Mouse (Mus musculus): ENCODE measurements at regions not wholly inside any gene's neighbourhood (a gene's known extent, or its start where the extent isn't known, plus 50 kb on each side); places are given as distances from the start of the nearest gene placed in this dataset.

GRCm38 (mm10) chr19:59630095-59630494 lies 171.9 kb downstream of the Emx2 start:
- Histone ChIP-seq H3K27ac (ENCODE audit: low read depth) (no peak overlapping the region), H3K36me3 (replicated peaks; ENCODE audit: control insufficient read depth, insufficient read depth, low read length) (no peaks in the 10 kb centered on the region), H3K27me3 (ENCODE audit: control insufficient read depth, insufficient read depth, low read length) (no peaks in the 10 kb centered on the region), H3K9ac (replicated peaks; ENCODE audit: low read depth, low read length) (no peak overlapping the region), H3K4me1 (ENCODE audit: control insufficient read depth, insufficient read depth) (no peaks in the 10 kb centered on the region), H3K4me3 (ENCODE audit: low read depth, low read length) (no peak overlapping the region), H3K9me3 (replicated peaks; ENCODE audit: control insufficient read depth, low read length) (no peaks in the 10 kb centered on the region), H3K4me2 (ENCODE audit: low read depth, low read length) (no peak overlapping the region)
- no peak for TF ChIP-seq CTCF (IDR thresholded peaks at IDR 0.05; ENCODE audit: low read depth)
- no peak for TF ChIP-seq EP300 (IDR thresholded peaks at IDR 0.05; ENCODE audit: low read depth)
- 77% methylated on average over 8 of the region's 8 CpGs for WGBS
- ATAC-seq (ENCODE audit: insufficient read depth, low read depth): no peak
- no peak for DNase-seq (ENCODE audit: low spot score)

- 78% methylated on average over 4 of the region's 4 CpGs for WGBS
- H3K36me3 ChIP-seq (replicated peaks; ENCODE audit: control insufficient read depth, insufficient read depth, low read length): no peaks in the 10 kb centered on the region
- no peak overlapping the region for H3K27ac ChIP-seq (ENCODE audit: low read depth)
- H3K9me3 ChIP-seq (replicated peaks; ENCODE audit: control insufficient read depth, low read length): no peaks in the 10 kb centered on the region
- DNase-seq (ENCODE audit: low spot score) (no peak), ATAC-seq (ENCODE audit: insufficient read depth, low read depth) (no peak)
- no peak overlapping the region for H3K4me2 ChIP-seq (ENCODE audit: low read depth, low read length)
- H3K9ac ChIP-seq (replicated peaks; ENCODE audit: low read depth, low read length): no peak overlapping the region
- no peaks in the 10 kb centered on the region for H3K4me1 ChIP-seq (ENCODE audit: control insufficient read depth, insufficient read depth)
- no peaks in the 10 kb centered on the region for H3K27me3 ChIP-seq (ENCODE audit: control insufficient read depth, insufficient read depth, low read length)
- no peak overlapping the region for H3K4me3 ChIP-seq (ENCODE audit: low read depth, low read length)
- TF ChIP-seq EP300 (IDR thresholded peaks at IDR 0.05; ENCODE audit: low read depth) (no peak), CTCF (IDR thresholded peaks at IDR 0.05; ENCODE audit: low read depth) (no peak)
Measured at GRCm38 (mm10) chr19:59630706-59631105, 172.5 kb downstream of the Emx2 start.

- Histone ChIP-seq H3K27ac (ENCODE audit: low read depth) (no peak overlapping the region), H3K36me3 (replicated peaks; ENCODE audit: control insufficient read depth, insufficient read depth, low read length) (no peaks in the 10 kb centered on the region), H3K4me2 (ENCODE audit: low read depth, low read length) (no peak overlapping the region), H3K4me3 (ENCODE audit: low read depth, low read length) (no peak overlapping the region), H3K9me3 (replicated peaks; ENCODE audit: control insufficient read depth, low read length) (no peaks in the 10 kb centered on the region), H3K27me3 (ENCODE audit: control insufficient read depth, insufficient read depth, low read length) (no peaks in the 10 kb centered on the region), H3K9ac (replicated peaks; ENCODE audit: low read depth, low read length) (no peak overlapping the region), H3K4me1 (ENCODE audit: control insufficient read depth, insufficient read depth) (no peaks in the 10 kb centered on the region)
- ATAC-seq (ENCODE audit: insufficient read depth, low read depth): no peak
- 85% methylated on average over 1 of the region's 1 CpGs for WGBS
- TF ChIP-seq CTCF (IDR thresholded peaks at IDR 0.05; ENCODE audit: low read depth): no peak
- TF ChIP-seq EP300 (IDR thresholded peaks at IDR 0.05; ENCODE audit: low read depth): no peak
- DNase-seq (ENCODE audit: low spot score): no peak
Measured at GRCm38 (mm10) chr19:59631541-59631940, 173.4 kb downstream of the Emx2 start.

- H3K27me3 ChIP-seq (ENCODE audit: control insufficient read depth, insufficient read depth, low read length): no peaks in the 10 kb centered on the region
- H3K27ac ChIP-seq (ENCODE audit: low read depth): no peak overlapping the region
- no peak for DNase-seq (ENCODE audit: low spot score)
- H3K9ac ChIP-seq (replicated peaks; ENCODE audit: low read depth, low read length): no peak overlapping the region
- WGBS: 53% methylated on average over 8 of the region's 8 CpGs
- no peaks in the 10 kb centered on the region for H3K36me3 ChIP-seq (replicated peaks; ENCODE audit: control insufficient read depth, insufficient read depth, low read length)
- no peak for ATAC-seq (ENCODE audit: insufficient read depth, low read depth)
- no peaks in the 10 kb centered on the region for H3K4me1 ChIP-seq (ENCODE audit: control insufficient read depth, insufficient read depth)
- no peaks in the 10 kb centered on the region for H3K9me3 ChIP-seq (replicated peaks; ENCODE audit: control insufficient read depth, low read length)
- H3K4me3 ChIP-seq (ENCODE audit: low read depth, low read length): no peak overlapping the region
- no peak for TF ChIP-seq EP300 (IDR thresholded peaks at IDR 0.05; ENCODE audit: low read depth)
- no peak for TF ChIP-seq CTCF (IDR thresholded peaks at IDR 0.05; ENCODE audit: low read depth)
- H3K4me2 ChIP-seq (ENCODE audit: low read depth, low read length): no peak overlapping the region
Measured at GRCm38 (mm10) chr19:59636271-59636670, 178.1 kb downstream of the Emx2 start.

- ATAC-seq (ENCODE audit: insufficient read depth, low read depth): no peak
- Histone ChIP-seq H3K4me2 (ENCODE audit: low read depth, low read length) (no peak overlapping the region), H3K9ac (replicated peaks; ENCODE audit: low read depth, low read length) (no peak overlapping the region), H3K9me3 (replicated peaks; ENCODE audit: control insufficient read depth, low read length) (no peaks in the 10 kb centered on the region), H3K4me1 (ENCODE audit: control insufficient read depth, insufficient read depth) (no peaks in the 10 kb centered on the region), H3K27ac (ENCODE audit: low read depth) (no peak overlapping the region), H3K36me3 (replicated peaks; ENCODE audit: control insufficient read depth, insufficient read depth, low read length) (no peaks in the 10 kb centered on the region), H3K27me3 (ENCODE audit: control insufficient read depth, insufficient read depth, low read length) (no peaks in the 10 kb centered on the region), H3K4me3 (ENCODE audit: low read depth, low read length) (no peak overlapping the region)
- TF ChIP-seq EP300 (IDR thresholded peaks at IDR 0.05; ENCODE audit: low read depth) (no peak), CTCF (IDR thresholded peaks at IDR 0.05; ENCODE audit: low read depth) (no peak)
- no peak for DNase-seq (ENCODE audit: low spot score)
- WGBS: 75% methylated on average over 3 of the region's 3 CpGs
Measured at GRCm38 (mm10) chr19:59642606-59643005, 184.4 kb downstream of the Emx2 start.

GRCm38 (mm10) chr19:59646231-59646630 lies 188.1 kb downstream of the Emx2 start:
- Histone ChIP-seq H3K4me1 (ENCODE audit: control insufficient read depth, insufficient read depth) (no peaks in the 10 kb centered on the region), H3K27me3 (ENCODE audit: control insufficient read depth, insufficient read depth, low read length) (no peaks in the 10 kb centered on the region), H3K9me3 (replicated peaks; ENCODE audit: control insufficient read depth, low read length) (no peaks in the 10 kb centered on the region), H3K4me3 (ENCODE audit: low read depth, low read length) (no peak overlapping the region), H3K4me2 (ENCODE audit: low read depth, low read length) (no peak overlapping the region), H3K36me3 (replicated peaks; ENCODE audit: control insufficient read depth, insufficient read depth, low read length) (no peaks in the 10 kb centered on the region), H3K9ac (replicated peaks; ENCODE audit: low read depth, low read length) (no peak overlapping the region), H3K27ac (ENCODE audit: low read depth) (no peak overlapping the region)
- 73% methylated on average over 8 of the region's 8 CpGs for WGBS
- TF ChIP-seq EP300 (IDR thresholded peaks at IDR 0.05; ENCODE audit: low read depth) (no peak), CTCF (IDR thresholded peaks at IDR 0.05; ENCODE audit: low read depth) (no peak)
- DNase-seq (ENCODE audit: low spot score) (no peak), ATAC-seq (ENCODE audit: insufficient read depth, low read depth) (no peak)
